Mouse (Mus musculus): ENCODE results near the gene Rhbdf1. TPM values are rescaled to one million over a fixed set of nuclear protein-coding genes. Genes with fewer than 3 reads are reported as not detected.

Gene Rhbdf1
- polyA plus RNA-seq, 1 experiment from 2014 or later: 20.7 TPM

- no peak overlapping the region for H3K9ac ChIP-seq (ENCODE audit: low read depth, low read length)
- no peak for TF ChIP-seq CTCF (IDR thresholded peaks at IDR 0.05; ENCODE audit: low read depth)
- no peaks in the 10 kb centered on the region for H3K36me3 ChIP-seq (ENCODE audit: control insufficient read depth, insufficient read depth)
- no peak overlapping the region for H3K4me3 ChIP-seq (ENCODE audit: low read depth, low read length)
- no peak overlapping the region for H3K27ac ChIP-seq (ENCODE audit: low read depth, low read length)
- ATAC-seq: no peak
- H3K9me3 ChIP-seq (ENCODE audit: control insufficient read depth): no peaks in the 10 kb centered on the region
- no peaks in the 10 kb centered on the region for H3K4me1 ChIP-seq (replicated peaks; ENCODE audit: control insufficient read depth, insufficient read depth, low read length)
- H3K4me2 ChIP-seq (replicated peaks; ENCODE audit: low read depth): no peak overlapping the region
- WGBS: 77% methylated on average over 14 of the region's 14 CpGs
- no peaks in the 10 kb centered on the region for H3K27me3 ChIP-seq (replicated peaks; ENCODE audit: control insufficient read depth, insufficient read depth, low read length)
Measured at GRCm38 (mm10) chr11:32198256-32198955, 23.7 kb downstream of the Rhbdf1 start.

DNA sequence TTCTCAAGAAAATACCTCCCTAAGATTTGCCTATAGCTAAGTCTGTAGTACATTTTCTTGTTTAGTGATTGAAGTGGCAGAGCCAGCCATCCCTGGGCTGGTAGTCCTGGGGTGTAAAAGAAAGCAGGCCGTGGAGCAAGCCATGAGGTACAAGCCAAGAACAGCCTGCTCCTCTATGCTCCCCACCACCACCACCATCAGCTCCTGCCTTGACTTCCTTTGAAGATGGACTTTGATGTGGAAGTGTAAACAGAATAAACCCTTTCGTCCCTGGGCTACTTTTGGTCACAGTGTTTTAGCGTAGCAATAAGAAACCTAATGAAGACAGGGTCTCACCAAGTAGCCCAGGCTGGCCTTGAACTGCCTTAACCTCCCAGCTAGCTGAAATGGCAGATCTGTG, 24.3 kb downstream of the Rhbdf1 start:
- no peak overlapping the region for H3K4me3 ChIP-seq (ENCODE audit: low read depth, low read length)
- H3K4me2 ChIP-seq (replicated peaks; ENCODE audit: low read depth): no peak overlapping the region
- no peaks in the 10 kb centered on the region for H3K9me3 ChIP-seq (ENCODE audit: control insufficient read depth)
- no peaks in the 10 kb centered on the region for H3K36me3 ChIP-seq (ENCODE audit: control insufficient read depth, insufficient read depth)
- H3K27me3 ChIP-seq (replicated peaks; ENCODE audit: control insufficient read depth, insufficient read depth, low read length): no peaks in the 10 kb centered on the region
- H3K9ac ChIP-seq (ENCODE audit: low read depth, low read length): no peak overlapping the region
- no peak for TF ChIP-seq CTCF (IDR thresholded peaks at IDR 0.05; ENCODE audit: low read depth)
- no peak overlapping the region for H3K27ac ChIP-seq (ENCODE audit: low read depth, low read length)
- ATAC-seq: no peak
- H3K4me1 ChIP-seq (replicated peaks; ENCODE audit: control insufficient read depth, insufficient read depth, low read length): no peaks in the 10 kb centered on the region
- 29% methylated on average over 3 of the region's 3 CpGs for WGBS

DNA sequence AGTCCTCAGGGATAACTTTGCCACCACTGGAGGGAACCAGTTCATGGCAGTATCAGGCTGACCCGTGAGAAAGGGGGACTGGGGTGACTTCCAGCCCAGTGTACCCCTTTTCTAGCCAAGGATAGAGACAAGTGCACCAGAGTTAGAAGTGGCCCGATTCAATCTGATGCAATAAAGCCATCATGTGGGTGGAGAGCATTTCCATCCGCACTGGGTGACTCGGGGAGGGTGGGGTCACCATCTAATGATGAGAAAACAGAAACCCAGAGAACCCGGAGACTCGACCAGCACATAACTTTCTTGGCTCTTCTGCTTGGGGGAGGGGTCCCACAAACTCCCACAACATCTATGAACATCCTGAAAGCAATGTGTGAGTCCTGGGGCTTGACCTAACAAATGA, 25.4 kb downstream of the Rhbdf1 start:
- ATAC-seq: no peak
- Histone ChIP-seq H3K27ac (ENCODE audit: low read depth, low read length) (no peak overlapping the region), H3K4me2 (replicated peaks; ENCODE audit: low read depth) (no peak overlapping the region), H3K4me1 (replicated peaks; ENCODE audit: control insufficient read depth, insufficient read depth, low read length) (no peaks in the 10 kb centered on the region), H3K9me3 (ENCODE audit: control insufficient read depth) (no peaks in the 10 kb centered on the region), H3K4me3 (ENCODE audit: low read depth, low read length) (no peak overlapping the region), H3K9ac (ENCODE audit: low read depth, low read length) (no peak overlapping the region), H3K36me3 (ENCODE audit: control insufficient read depth, insufficient read depth) (no peaks in the 10 kb centered on the region), H3K27me3 (replicated peaks; ENCODE audit: control insufficient read depth, insufficient read depth, low read length) (no peaks in the 10 kb centered on the region)
- 53% methylated on average over 6 of the region's 6 CpGs for WGBS
- no peak for TF ChIP-seq CTCF (IDR thresholded peaks at IDR 0.05; ENCODE audit: low read depth)

- H3K27me3 ChIP-seq (replicated peaks; ENCODE audit: control insufficient read depth, insufficient read depth, low read length): no peaks in the 10 kb centered on the region
- H3K4me3 ChIP-seq (ENCODE audit: low read depth, low read length): no peak overlapping the region
- no peak overlapping the region for H3K4me2 ChIP-seq (replicated peaks; ENCODE audit: low read depth)
- no peaks in the 10 kb centered on the region for H3K36me3 ChIP-seq (ENCODE audit: control insufficient read depth, insufficient read depth)
- H3K9me3 ChIP-seq (ENCODE audit: control insufficient read depth): no peaks in the 10 kb centered on the region
- ATAC-seq: no peak; the same call in 1 of the 2 replicates
- H3K27ac ChIP-seq (ENCODE audit: low read depth, low read length): no peak overlapping the region
- H3K9ac ChIP-seq (ENCODE audit: low read depth, low read length): no peak overlapping the region
- WGBS: 33% methylated on average over 11 of the region's 11 CpGs
- H3K4me1 ChIP-seq (replicated peaks; ENCODE audit: control insufficient read depth, insufficient read depth, low read length): no peaks in the 10 kb centered on the region
- TF ChIP-seq CTCF (IDR thresholded peaks at IDR 0.05; ENCODE audit: low read depth): no peak
Measured at GRCm38 (mm10) chr11:32195867-32196540, 26.1 kb downstream of the Rhbdf1 start.

- Histone ChIP-seq H3K4me3 (ENCODE audit: low read depth, low read length) (no peak overlapping the region), H3K27ac (ENCODE audit: low read depth, low read length) (no peak overlapping the region), H3K9me3 (ENCODE audit: control insufficient read depth) (no peaks in the 10 kb centered on the region), H3K27me3 (replicated peaks; ENCODE audit: control insufficient read depth, insufficient read depth, low read length) (no peaks in the 10 kb centered on the region), H3K36me3 (ENCODE audit: control insufficient read depth, insufficient read depth) (no peaks in the 10 kb centered on the region), H3K4me1 (replicated peaks; ENCODE audit: control insufficient read depth, insufficient read depth, low read length) (no peaks in the 10 kb centered on the region), H3K4me2 (replicated peaks; ENCODE audit: low read depth) (no peak overlapping the region), H3K9ac (ENCODE audit: low read depth, low read length) (no peak overlapping the region)
- 82% methylated on average over 5 of the region's 5 CpGs for WGBS
- no peak for TF ChIP-seq CTCF (IDR thresholded peaks at IDR 0.05; ENCODE audit: low read depth)
- ATAC-seq: no peak
Measured at GRCm38 (mm10) chr11:32194626-32195025, 27.5 kb downstream of the Rhbdf1 start.

DNA sequence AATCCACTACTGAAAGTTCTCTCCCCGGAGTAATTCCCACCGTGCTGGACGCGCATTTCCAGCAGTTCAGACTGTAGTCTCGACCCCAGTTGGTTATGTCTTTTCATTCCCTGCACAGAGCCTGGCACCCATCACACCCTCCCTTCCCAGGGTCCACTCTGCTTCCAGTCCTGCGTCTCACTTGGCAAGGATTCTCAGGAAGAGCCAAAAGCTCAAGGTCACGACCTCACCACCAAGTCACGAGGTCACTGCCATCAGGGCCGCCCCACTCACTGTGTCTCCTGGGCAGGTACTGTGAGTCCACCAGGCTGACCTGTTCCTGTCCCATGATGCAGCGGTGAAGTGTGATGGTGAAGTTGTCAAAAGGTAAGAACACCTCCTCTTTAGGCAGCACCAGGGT, 28.0 kb downstream of the Rhbdf1 start:
- WGBS: 79% methylated on average over 10 of the region's 10 CpGs
- no peak for TF ChIP-seq CTCF (IDR thresholded peaks at IDR 0.05; ENCODE audit: low read depth)
- no peak overlapping the region for H3K27ac ChIP-seq (ENCODE audit: low read depth, low read length)
- ATAC-seq: no peak
- no peaks in the 10 kb centered on the region for H3K9me3 ChIP-seq (ENCODE audit: control insufficient read depth)
- H3K4me3 ChIP-seq (ENCODE audit: low read depth, low read length): no peak overlapping the region
- H3K36me3 ChIP-seq (ENCODE audit: control insufficient read depth, insufficient read depth): no peaks in the 10 kb centered on the region
- H3K9ac ChIP-seq (ENCODE audit: low read depth, low read length): no peak overlapping the region
- no peaks in the 10 kb centered on the region for H3K27me3 ChIP-seq (replicated peaks; ENCODE audit: control insufficient read depth, insufficient read depth, low read length)
- H3K4me2 ChIP-seq (replicated peaks; ENCODE audit: low read depth): no peak overlapping the region
- no peaks in the 10 kb centered on the region for H3K4me1 ChIP-seq (replicated peaks; ENCODE audit: control insufficient read depth, insufficient read depth, low read length)
